ENCODE assay signal across 27 mouse cellular contexts in genomic region chr4:119668596-119668995, GRCm38 (mm10). TPM values are rescaled to one million over a fixed set of nuclear protein-coding genes. Genes with fewer than 3 reads are reported as not detected.
"Had no signal": no experiment of that assay in that cellular context is flagged by ENCODE, and none has a peak within 500 bp of the region (broad histone marks: within the 10 kb centered on the region; RNA-seq: fewer than 3 reads in every experiment).

No protein-coding gene starts in this region.

- H3K36me3 ChIP-seq: limb, embryonic 12.5 days; limb, embryonic 15.5 days; midbrain, embryonic 10.5 days; neural tube, embryonic 12.5 days; neural tube, embryonic 15.5 days had no signal

- H3K4me3 ChIP-seq: limb, embryonic 12.5 days; limb, embryonic 15.5 days; midbrain, embryonic 10.5 days; neural tube, embryonic 12.5 days; neural tube, embryonic 15.5 days had no signal

- ATAC-seq: liver, postnatal 0 days had no signal

- H3K4me1 ChIP-seq: limb, embryonic 12.5 days had no signal

- H3K4me2 ChIP-seq: limb, embryonic 12.5 days; limb, embryonic 15.5 days; liver, embryonic 11.5 days; lung, embryonic 14.5 days; neural tube, embryonic 12.5 days; neural tube, embryonic 15.5 days had no signal

- H3K9ac ChIP-seq: limb, embryonic 12.5 days; limb, embryonic 15.5 days; liver, embryonic 14.5 days; liver, postnatal 0 days; lung, embryonic 14.5 days; neural tube, embryonic 12.5 days; neural tube, embryonic 15.5 days had no signal

- H3K27me3 ChIP-seq: limb, embryonic 12.5 days; limb, embryonic 15.5 days; neural tube, embryonic 12.5 days; neural tube, embryonic 15.5 days had no signal

- H3K27ac ChIP-seq: limb, embryonic 12.5 days; limb, embryonic 15.5 days; liver, embryonic 14.5 days; midbrain, embryonic 10.5 days; neural tube, embryonic 12.5 days; neural tube, embryonic 15.5 days; stomach, postnatal 0 days had no signal

- DNase-seq: kidney, adult 18-20 months; kidney, adult 9 months; kidney, postnatal 14 days; kidney, postnatal 4 days; left cerebral cortex, postnatal 4 days; liver, postnatal 0 days; lung, embryonic 14.5 days; lung, postnatal 10 days; lung, postnatal 36 days; midbrain, embryonic 14.5 days; right cerebral cortex, adult 18-20 months; right cerebral cortex, postnatal 14 days; right cerebral cortex, postnatal 4 days had no signal

- H3K9me3 ChIP-seq: limb, embryonic 12.5 days; limb, embryonic 15.5 days; megakaryocyte, embryonic 14.5 days; midbrain, embryonic 10.5 days; neural tube, embryonic 12.5 days; neural tube, embryonic 15.5 days had no signal

RNA-seq across cellular contexts. Expression of gene Guca2b, which starts 9.8 kb away (rescaled TPM):
- total RNA-seq: layer of hippocampus, adult 18-20 months; layer of hippocampus, postnatal 14 days; left cerebral cortex, adult 8-10 months; left cerebral cortex, postnatal 14 days; left cerebral cortex, postnatal 4 days had no signal
- polyA plus RNA-seq: limb, embryonic 12.5 days; limb, embryonic 15.5 days; liver, postnatal 0 days; lung, embryonic 14.5 days; midbrain, embryonic 10.5 days; midbrain, embryonic 14.5 days; neural tube, embryonic 12.5 days; neural tube, embryonic 15.5 days; stomach, embryonic 14.5 days had no signal

RNA-seq across cellular contexts. Expression of gene Guca2a, which starts 31.1 kb away (rescaled TPM):
- total RNA-seq: layer of hippocampus, adult 18-20 months; layer of hippocampus, postnatal 14 days; left cerebral cortex, postnatal 14 days; left cerebral cortex, postnatal 4 days had no signal
- polyA plus RNA-seq: limb, embryonic 12.5 days; limb, embryonic 15.5 days; liver, embryonic 14.5 days; liver, postnatal 0 days; midbrain, embryonic 10.5 days; midbrain, embryonic 14.5 days; neural tube, embryonic 12.5 days; neural tube, embryonic 15.5 days; stomach, embryonic 14.5 days had no signal
